Mouse (Mus musculus): ENCODE measurements around the gene Sec14l1.

DNA sequence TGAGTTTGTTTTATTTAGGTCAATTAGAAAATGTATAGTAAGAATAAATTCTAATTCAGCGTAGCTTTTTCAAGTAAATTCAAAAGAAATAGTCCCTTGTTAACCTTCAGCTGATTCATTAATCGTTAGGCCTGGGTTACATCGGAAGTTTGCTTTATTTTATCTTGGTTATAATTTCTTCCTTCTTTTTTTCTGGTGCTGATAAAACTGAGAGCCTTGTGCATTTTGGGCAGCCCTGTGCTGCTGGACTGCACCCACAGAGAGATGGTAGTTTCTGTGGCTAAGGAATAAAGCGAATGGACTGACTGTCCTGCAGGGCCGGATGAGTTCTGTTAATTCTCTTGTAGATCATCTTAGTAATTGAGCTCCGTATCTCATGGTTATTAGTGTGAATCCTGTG is 37.6 kb downstream of the Sec14l1 start:
- no peak for TF ChIP-seq CTCF (conservative IDR thresholded peaks at IDR 0.05; ENCODE audit: low read length)
- TF ChIP-seq NANOG (IDR thresholded peaks at IDR 0.05; ENCODE audit: borderline replicate concordance, low read length), result no peak
- no peak for TF ChIP-seq POU5F1 (IDR thresholded peaks at IDR 0.05; ENCODE audit: borderline replicate concordance, low read length)
